Mouse (Mus musculus): ENCODE results near the gene Ggta1. TPM values are rescaled to one million over a fixed set of nuclear protein-coding genes. Genes with fewer than 3 reads are reported as not detected.

Gene Ggta1
- total and polyA plus RNA-seq, 2 experiments, result 1.3 to 3.5 TPM

DNA sequence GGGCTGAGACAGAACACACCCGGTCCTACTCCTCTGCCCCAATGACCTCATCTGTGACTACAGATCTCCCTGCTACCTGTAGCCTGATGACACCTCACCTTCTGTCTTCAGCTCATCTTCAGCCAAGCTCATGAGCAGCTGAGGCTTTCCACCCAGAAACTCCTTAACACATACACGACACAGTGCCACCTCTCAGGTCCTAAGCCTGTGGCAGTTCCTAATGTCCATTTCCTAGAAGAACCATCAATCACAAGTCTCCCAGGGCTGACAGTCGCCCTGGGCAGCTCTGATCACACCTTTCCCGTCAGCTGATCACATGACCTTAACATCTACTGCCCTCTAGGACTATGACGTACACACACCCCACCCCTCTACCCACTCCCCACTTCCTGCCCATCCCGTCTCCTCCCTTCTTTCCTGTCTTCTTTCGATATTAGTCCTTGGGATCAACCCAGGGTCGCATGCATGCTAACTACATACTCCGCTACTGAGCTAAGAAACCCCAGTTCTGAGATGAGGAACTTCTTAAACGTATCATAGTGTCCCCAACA is 51.3 kb downstream of the Ggta1 start:
- no peak for DNase-seq (ENCODE audit: extremely low read depth, low read depth, low spot score)
- Histone ChIP-seq H3K9ac (ENCODE audit: low read depth, low read length) (no peak overlapping the region), H3K27me3 (ENCODE audit: control insufficient read depth, insufficient read depth, low read length) (no peaks in the 10 kb centered on the region), H3K4me1 (ENCODE audit: control insufficient read depth, insufficient read depth, low read length) (no peaks in the 10 kb centered on the region; the same call in 1 of the 2 replicates), H3K79me2 (ENCODE audit: control insufficient read depth, insufficient read depth, low read length) (no peaks in the 10 kb centered on the region), H3K27ac (replicated peaks; ENCODE audit: insufficient read depth, low read depth, low read length) (no peak overlapping the region), H3K4me3 (ENCODE audit: insufficient read depth, low read depth, low read length) (no peak overlapping the region), H3K36me3 (ENCODE audit: control insufficient read depth, insufficient read depth, low read length) (no peaks in the 10 kb centered on the region)
- no peak for TF ChIP-seq CTCF (IDR thresholded peaks at IDR 0.05; ENCODE audit: low read depth, low read length)
- 68% methylated on average over 10 of the region's 10 CpGs for WGBS

DNA sequence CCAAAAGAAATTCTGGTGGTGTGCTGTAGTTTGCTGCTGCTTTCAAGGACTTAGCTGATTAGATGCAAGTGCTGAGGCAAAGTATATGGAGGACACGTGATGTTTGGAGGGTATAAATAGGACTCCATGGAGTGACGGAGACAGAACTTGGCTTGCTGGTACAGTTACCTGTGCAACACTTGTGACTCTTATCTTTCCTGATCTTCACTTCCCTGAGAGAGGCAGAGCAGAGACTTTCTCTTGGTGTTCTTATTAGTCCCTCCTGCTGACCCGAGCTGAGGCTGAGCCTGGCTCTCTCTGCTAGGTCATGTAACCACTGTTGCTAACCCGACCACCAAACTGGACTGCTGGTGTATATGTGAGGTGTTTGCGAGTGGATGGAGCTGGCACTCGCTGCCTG is 53.6 kb downstream of the Ggta1 start:
- no peak for DNase-seq (ENCODE audit: extremely low read depth, low read depth, low spot score)
- no peak overlapping the region for H3K27ac ChIP-seq (replicated peaks; ENCODE audit: insufficient read depth, low read depth, low read length)
- H3K4me1 ChIP-seq (ENCODE audit: control insufficient read depth, insufficient read depth, low read length), result no peaks in the 10 kb centered on the region; the same call in 1 of the 2 replicates
- WGBS, result 89% methylated on average over 6 of the region's 6 CpGs
- H3K27me3 ChIP-seq (ENCODE audit: control insufficient read depth, insufficient read depth, low read length), result no peaks in the 10 kb centered on the region
- no peaks in the 10 kb centered on the region for H3K36me3 ChIP-seq (ENCODE audit: control insufficient read depth, insufficient read depth, low read length)
- H3K79me2 ChIP-seq (ENCODE audit: control insufficient read depth, insufficient read depth, low read length), result no peaks in the 10 kb centered on the region
- no peak overlapping the region for H3K9ac ChIP-seq (ENCODE audit: low read depth, low read length)
- TF ChIP-seq CTCF (IDR thresholded peaks at IDR 0.05; ENCODE audit: low read depth, low read length) (no peak), POLR2A (IDR thresholded peaks at IDR 0.05; ENCODE audit: extremely low read depth, insufficient read depth, low read length) (no peak)
- H3K4me3 ChIP-seq (ENCODE audit: insufficient read depth, low read depth, low read length), result no peak overlapping the region

DNA sequence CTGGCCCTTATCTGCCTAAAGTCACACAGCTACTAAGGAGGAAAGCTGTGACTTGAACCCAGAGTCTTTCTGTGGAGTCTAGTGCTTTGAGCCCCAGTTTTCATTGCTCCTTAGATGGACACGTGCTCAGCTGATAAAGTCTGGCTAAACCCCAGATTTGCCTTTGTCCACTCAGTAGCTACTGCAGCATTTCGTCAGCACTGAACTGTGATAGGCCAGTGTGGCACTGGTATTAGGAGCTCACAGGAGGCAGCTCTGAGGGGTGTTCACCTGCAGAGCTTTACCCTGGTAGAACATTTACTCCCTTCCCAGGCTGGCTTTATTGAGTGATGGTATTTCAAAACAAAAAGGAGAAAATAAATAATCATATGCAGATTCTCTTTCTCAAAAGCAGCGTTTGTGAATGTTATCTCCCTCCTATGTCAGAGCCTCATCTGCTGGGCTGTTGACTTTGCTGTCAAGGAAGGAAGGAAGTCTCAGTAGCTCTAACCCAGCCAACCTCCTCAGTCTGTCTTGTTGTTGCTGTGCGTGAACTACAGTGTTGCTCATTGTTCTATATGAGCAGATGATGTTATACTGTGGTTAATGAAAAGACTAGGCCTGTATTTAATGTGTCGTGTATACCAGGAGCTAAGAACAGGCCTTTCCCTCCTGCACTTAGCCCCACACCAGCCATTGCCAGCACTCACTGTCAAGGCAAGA is 54.5 kb downstream of the Ggta1 start:
- WGBS, result 45% methylated on average over 5 of the region's 5 CpGs
- H3K27me3 ChIP-seq (ENCODE audit: control insufficient read depth, insufficient read depth, low read length), result no peaks in the 10 kb centered on the region
- no peaks in the 10 kb centered on the region; the same call in 1 of the 2 replicates for H3K4me1 ChIP-seq (ENCODE audit: control insufficient read depth, insufficient read depth, low read length)
- no peaks in the 10 kb centered on the region for H3K36me3 ChIP-seq (ENCODE audit: control insufficient read depth, insufficient read depth, low read length)
- H3K79me2 ChIP-seq (ENCODE audit: control insufficient read depth, insufficient read depth, low read length), result no peaks in the 10 kb centered on the region
- no peak overlapping the region for H3K9ac ChIP-seq (ENCODE audit: low read depth, low read length)
- no peak overlapping the region for H3K4me3 ChIP-seq (ENCODE audit: insufficient read depth, low read depth, low read length)
- no peak for DNase-seq (ENCODE audit: extremely low read depth, low read depth, low spot score)
- TF ChIP-seq CTCF (IDR thresholded peaks at IDR 0.05; ENCODE audit: low read depth, low read length) (no peak), POLR2A (IDR thresholded peaks at IDR 0.05; ENCODE audit: extremely low read depth, insufficient read depth, low read length) (no peak)
- H3K27ac ChIP-seq (replicated peaks; ENCODE audit: insufficient read depth, low read depth, low read length), result 0 out of 2 replicates have a peak overlapping the region, but pooled peaks have one; percentile 32

DNA sequence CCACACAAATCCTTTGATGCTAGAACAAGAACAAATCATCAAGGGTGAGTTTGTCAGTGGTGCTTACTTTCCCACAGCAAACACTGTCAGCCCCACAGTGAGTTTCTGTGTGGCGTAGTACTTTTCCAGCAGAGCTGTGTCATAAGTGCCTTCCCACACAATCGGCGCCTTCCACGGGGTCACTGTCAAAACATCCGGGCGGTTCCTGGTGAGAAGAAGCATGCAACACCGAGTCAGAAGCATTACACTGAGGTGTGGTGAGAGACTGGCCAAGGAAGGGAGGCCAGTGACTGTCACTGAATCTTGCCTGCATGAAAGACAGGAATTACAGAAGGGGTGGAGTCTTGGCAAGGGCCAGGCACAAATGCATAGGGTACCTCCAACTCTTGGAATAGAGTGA is 55.2 kb downstream of the Ggta1 start:
- no peak overlapping the region for H3K27ac ChIP-seq (replicated peaks; ENCODE audit: insufficient read depth, low read depth, low read length)
- WGBS, result 74% methylated on average over 7 of the region's 7 CpGs
- TF ChIP-seq POLR2A (IDR thresholded peaks at IDR 0.05; ENCODE audit: extremely low read depth, insufficient read depth, low read length) (no peak), CTCF (IDR thresholded peaks at IDR 0.05; ENCODE audit: low read depth, low read length) (no peak)

DNA sequence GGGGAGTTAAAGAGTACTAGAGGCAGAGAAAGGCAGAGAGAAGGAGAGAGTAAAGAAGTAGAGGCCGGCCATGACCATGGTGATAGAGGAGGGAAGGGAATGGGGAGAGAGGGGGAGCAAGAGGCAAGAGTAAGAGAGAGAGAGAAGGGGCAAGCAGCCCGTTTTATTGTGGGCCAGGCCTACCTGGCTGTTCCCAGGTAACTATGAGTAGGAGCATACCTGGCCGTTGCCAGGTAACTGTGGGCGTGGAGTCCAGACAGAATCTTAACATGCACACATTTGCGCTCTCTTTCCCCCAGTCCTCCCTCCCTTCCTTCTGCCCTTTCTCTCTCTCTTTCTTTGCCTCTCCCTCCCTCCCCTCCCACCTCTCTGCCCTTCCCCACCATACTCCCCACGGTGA is 55.8 kb downstream of the Ggta1 start:
- WGBS, result 79% methylated on average over 6 of the region's 6 CpGs
- no peaks in the 10 kb centered on the region; the same call in 1 of the 2 replicates for H3K36me3 ChIP-seq (ENCODE audit: control insufficient read depth, insufficient read depth, low read length)
- no peak for TF ChIP-seq POLR2A (IDR thresholded peaks at IDR 0.05; ENCODE audit: extremely low read depth, insufficient read depth, low read length)
- no peak for TF ChIP-seq CTCF (IDR thresholded peaks at IDR 0.05; ENCODE audit: low read depth, low read length)

More for the DNA sequence above, 55.2 kb downstream of the Ggta1 start:
- H3K9ac ChIP-seq (ENCODE audit: low read depth, low read length), result no peak overlapping the region
- no peak overlapping the region for H3K4me3 ChIP-seq (ENCODE audit: insufficient read depth, low read depth, low read length)
- H3K79me2 ChIP-seq (ENCODE audit: control insufficient read depth, insufficient read depth, low read length), result no peaks in the 10 kb centered on the region
- no peak for DNase-seq (ENCODE audit: extremely low read depth, low read depth, low spot score)
- H3K4me1 ChIP-seq (ENCODE audit: control insufficient read depth, insufficient read depth, low read length), result no peaks in the 10 kb centered on the region; the same call in 1 of the 2 replicates
- no peaks in the 10 kb centered on the region for H3K36me3 ChIP-seq (ENCODE audit: control insufficient read depth, insufficient read depth, low read length)
- no peaks in the 10 kb centered on the region for H3K27me3 ChIP-seq (ENCODE audit: control insufficient read depth, insufficient read depth, low read length)

DNA sequence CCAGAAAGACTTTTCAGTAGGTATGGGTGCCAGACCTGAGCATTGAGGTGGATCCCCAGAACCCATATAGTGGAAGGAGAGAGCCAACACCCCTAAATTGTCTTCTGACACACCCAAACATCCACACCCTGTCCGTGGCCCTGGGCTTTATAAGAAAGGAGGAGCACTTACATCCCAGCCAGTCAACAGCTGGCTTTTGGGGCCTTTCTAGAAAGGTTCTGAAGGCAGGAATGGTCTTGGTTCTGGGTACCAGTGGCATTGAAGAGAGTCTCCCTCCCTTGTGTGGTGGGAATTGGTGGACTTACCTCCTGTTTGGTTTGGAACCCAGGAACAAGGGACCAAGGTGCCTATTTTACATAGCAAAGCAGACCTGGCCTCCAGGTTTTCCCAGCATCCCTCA is 56.4 kb downstream of the Ggta1 start:
- H3K4me3 ChIP-seq (ENCODE audit: insufficient read depth, low read depth, low read length), result no peak overlapping the region
- no peak for DNase-seq (ENCODE audit: extremely low read depth, low read depth, low spot score)
- H3K9ac ChIP-seq (ENCODE audit: low read depth, low read length), result no peak overlapping the region
- no peaks in the 10 kb centered on the region; the same call in 1 of the 2 replicates for H3K36me3 ChIP-seq (ENCODE audit: control insufficient read depth, insufficient read depth, low read length)
- H3K4me1 ChIP-seq (ENCODE audit: control insufficient read depth, insufficient read depth, low read length), result no peaks in the 10 kb centered on the region; the same call in 1 of the 2 replicates
- H3K79me2 ChIP-seq (ENCODE audit: control insufficient read depth, insufficient read depth, low read length), result no peaks in the 10 kb centered on the region
- H3K27ac ChIP-seq (replicated peaks; ENCODE audit: insufficient read depth, low read depth, low read length), result no peak overlapping the region
- no peaks in the 10 kb centered on the region for H3K27me3 ChIP-seq (ENCODE audit: control insufficient read depth, insufficient read depth, low read length)
- 88% methylated on average over 1 of the region's 1 CpGs for WGBS
- TF ChIP-seq CTCF (IDR thresholded peaks at IDR 0.05; ENCODE audit: low read depth, low read length) (no peak), POLR2A (IDR thresholded peaks at IDR 0.05; ENCODE audit: extremely low read depth, insufficient read depth, low read length) (no peak)

More for the DNA sequence above, 55.8 kb downstream of the Ggta1 start:
- H3K4me3 ChIP-seq (ENCODE audit: insufficient read depth, low read depth, low read length), result no peak overlapping the region
- H3K27me3 ChIP-seq (ENCODE audit: control insufficient read depth, insufficient read depth, low read length), result no peaks in the 10 kb centered on the region
- H3K27ac ChIP-seq (replicated peaks; ENCODE audit: insufficient read depth, low read depth, low read length), result no peak overlapping the region
- no peaks in the 10 kb centered on the region; the same call in 1 of the 2 replicates for H3K4me1 ChIP-seq (ENCODE audit: control insufficient read depth, insufficient read depth, low read length)
- no peaks in the 10 kb centered on the region for H3K79me2 ChIP-seq (ENCODE audit: control insufficient read depth, insufficient read depth, low read length)
- DNase-seq (ENCODE audit: extremely low read depth, low read depth, low spot score), result no peak
- no peak overlapping the region for H3K9ac ChIP-seq (ENCODE audit: low read depth, low read length)
